In genomic region chr4:106799772-106800336, GRCm38 (mm10) we compare ENCODE assay signal across 8 mouse cellular contexts. TPM values are rescaled to one million over a fixed set of nuclear protein-coding genes. Genes with fewer than 3 reads are reported as not detected.
DNase-seq lines count a peak whose midpoint lies in the region; ATAC-seq and TF ChIP-seq lines count a peak whose summit lies in the region.

No protein-coding gene starts in this region.

- no peaks in the 10 kb centered on the region for H3K9me3 ChIP-seq in intestine, embryonic 16.5 days (ENCODE audit: control insufficient read depth, low read length)
- H3K9me3 ChIP-seq in midbrain, embryonic 10.5 days (replicated peaks): no peaks in the 10 kb centered on the region

- WGBS in intestine, embryonic 16.5 days: 8% methylated on average over 15 of the region's 15 CpGs
- WGBS in midbrain, embryonic 10.5 days: 7% methylated on average over 15 of the region's 15 CpGs
- 11% methylated on average over 15 of the region's 15 CpGs for WGBS in small intestine, adult 2 months

- peaks cover 25% of the 10 kb centered on the region for H3K4me1 ChIP-seq in intestine, embryonic 16.5 days (ENCODE audit: control insufficient read depth, insufficient read depth, low read length)
- H3K4me1 ChIP-seq in midbrain, embryonic 10.5 days: peaks cover 18% of the 10 kb centered on the region
- peaks cover 19% of the 10 kb centered on the region for H3K4me1 ChIP-seq in small intestine, adult 2 months (ENCODE audit: control insufficient read depth, insufficient read depth, insufficient read length, low read length)

- H3K4me2 ChIP-seq in intestine, embryonic 16.5 days (ENCODE audit: low read depth, low read length): peak overlapping the region; percentile 53

- no peak; the same call in 1 of the 2 replicates for TF ChIP-seq POLR2A in small intestine, adult 2 months (IDR thresholded peaks at IDR 0.05; ENCODE audit: low read depth, low read length)

- H3K27me3 ChIP-seq in intestine, embryonic 16.5 days (replicated peaks; ENCODE audit: control insufficient read depth, insufficient read depth, low read length): no peaks in the 10 kb centered on the region
- H3K27me3 ChIP-seq in midbrain, embryonic 10.5 days (ENCODE audit: low read depth, poor library complexity, severe bottlenecking): peaks cover 26% of the 10 kb centered on the region
- no peaks in the 10 kb centered on the region for H3K27me3 ChIP-seq in small intestine, adult 2 months (ENCODE audit: control insufficient read depth, insufficient read depth, low read length)

- intact Hi-C loops in gastrocnemius, postnatal 36 days (cut with DNase I): loop anchor here (5.0 kb wide), 1 partner anchor 362 kb away; no protein-coding TSS in a partner anchor
- intact Hi-C loops in left cerebral cortex, postnatal 14 days (cut with DNase I): no loop called here

- peak overlapping the region; percentile 46 for H3K4me3 ChIP-seq in intestine, embryonic 16.5 days (ENCODE audit: low read length)
- peak overlapping the region; percentile 44 for H3K4me3 ChIP-seq in midbrain, embryonic 10.5 days
- H3K4me3 ChIP-seq in small intestine, adult 2 months (ENCODE audit: low read depth, low read length): peak overlapping the region; percentile 66

- DNase-seq in CD4-positive, CD25-positive, alpha-beta regulatory T cell, adult 2 months (ENCODE audit: low read depth, low spot score): peak; percentile 79
- peak; percentile 83 for DNase-seq in embryo, embryonic 10.5 days (ENCODE audit: low spot score)
- DNase-seq in gastrocnemius, postnatal 36 days: peak; percentile 74 to 75
- peak; percentile 77 to 83 for DNase-seq in left cerebral cortex, postnatal 14 days (ENCODE audit: low spot score in 2 of 2)
- peak; percentile 69 for DNase-seq in midbrain, embryonic 10.5 days (ENCODE audit: low spot score)

- TF ChIP-seq CTCF in small intestine, adult 2 months (IDR thresholded peaks at IDR 0.05; ENCODE audit: extremely low read depth, insufficient read length, insufficient replicate concordance, low read depth, low read length): peak; percentile 56; the same call in 1 of the 2 replicates

- no peak for ATAC-seq in CD4-positive, CD25-positive, alpha-beta regulatory T cell, adult 4 months
- ATAC-seq in intestine, embryonic 16.5 days: peak; percentile 78

- H3K27ac ChIP-seq in intestine, embryonic 16.5 days (ENCODE audit: low read length): peak overlapping the region; percentile 71
- H3K27ac ChIP-seq in midbrain, embryonic 10.5 days (replicated peaks): peak overlapping the region; percentile 47; the same call in 1 of the 2 replicates
- H3K27ac ChIP-seq in small intestine, adult 2 months (ENCODE audit: insufficient read depth, low read depth, low read length): peak overlapping the region; percentile 94

- no peaks in the 10 kb centered on the region for H3K36me3 ChIP-seq in intestine, embryonic 16.5 days (ENCODE audit: control insufficient read depth, insufficient read depth, low read length)
- H3K36me3 ChIP-seq in midbrain, embryonic 10.5 days: no peaks in the 10 kb centered on the region
- H3K36me3 ChIP-seq in small intestine, adult 2 months (ENCODE audit: control insufficient read depth, insufficient read depth, low read length): no peaks in the 10 kb centered on the region

- H3K9ac ChIP-seq in intestine, embryonic 16.5 days (ENCODE audit: low read depth, low read length): peak overlapping the region; percentile 65

RNA-seq across cellular contexts. Expression of gene Acot11, which starts 4.9 kb away (rescaled TPM):
- 10 to 100 TPM in 1 of 2 experiments, 1 to 10 TPM in 1; 2.5 to 10.2 TPM for polyA plus RNA-seq in CD4-positive, CD25-positive, alpha-beta regulatory T cell, adult 4 months (2017; shearing (Covaris generic))
- 1 to 10 TPM; 7.9 to 9.5 TPM for total RNA-seq in gastrocnemius, postnatal 36 days (2021)
- polyA plus RNA-seq in intestine, embryonic 16.5 days (2015; fragmentation: Nextera tagmentation; extraction: Ambion mirVana): 18.3 and 21.5 TPM in 2 replicates
- total RNA-seq in left cerebral cortex, postnatal 14 days (2021): 10 to 100 TPM; 30.5 to 34.1 TPM
- 2.0 and 2.2 TPM in 2 replicates for polyA plus RNA-seq in midbrain, embryonic 10.5 days (2016; fragmentation: Nextera tagmentation; extraction: Ambion mirVana)
- polyA plus RNA-seq in small intestine, adult 2 months (2012; rRNA removed): 24.9 and 32.1 TPM in 2 replicates
